Mouse (Mus musculus): ENCODE measurements at regions not wholly inside any gene's neighbourhood (a gene's known extent, or its start where the extent isn't known, plus 50 kb on each side); places are given as distances from the start of the nearest gene placed in this dataset.
A peak's percentile ranks its signal among the peaks of the same experiment; 100 is the strongest.

- H3K9ac ChIP-seq = peak overlapping the region; percentile 29; the same call in 1 of the 2 replicates
- peak; percentile 26; the same call in 1 of the 2 replicates for ATAC-seq (ENCODE audit: low FRiP score)
- 0 out of 2 replicates have a peak overlapping the region, but pooled peaks have one; percentile 6 for H3K4me2 ChIP-seq
- H3K9me3 ChIP-seq = no peaks in the 10 kb centered on the region; the same call in 1 of the 2 replicates
- H3K27ac ChIP-seq = peak overlapping the region; percentile 76
- H3K4me3 ChIP-seq = no peak overlapping the region
- no peaks in the 10 kb centered on the region for H3K36me3 ChIP-seq
- 37% methylated on average over 10 of the region's 10 CpGs for WGBS
- peaks cover 18% of the 10 kb centered on the region for H3K4me1 ChIP-seq (replicated peaks)
- no peaks in the 10 kb centered on the region for H3K27me3 ChIP-seq
Observed at GRCm38 (mm10) chr16:73368607-73369233, 1042.9 kb downstream of the Robo2 start.

- H3K4me3 ChIP-seq = no peak overlapping the region
- peak overlapping the region; percentile 76 for H3K27ac ChIP-seq
- no peak overlapping the region for H3K4me2 ChIP-seq
- peaks cover 18% of the 10 kb centered on the region for H3K4me1 ChIP-seq (replicated peaks)
- H3K36me3 ChIP-seq = no peaks in the 10 kb centered on the region
- no peaks in the 10 kb centered on the region; the same call in 1 of the 2 replicates for H3K9me3 ChIP-seq
- H3K27me3 ChIP-seq = no peaks in the 10 kb centered on the region
- 81% methylated on average over 5 of the region's 5 CpGs for WGBS
- no peak overlapping the region for H3K9ac ChIP-seq
- ATAC-seq (ENCODE audit: low FRiP score) = no peak
Observed at GRCm38 (mm10) chr16:73367926-73368325, 1043.7 kb downstream of the Robo2 start.

GRCm38 (mm10) chr16:73367226-73367840, 1044.3 kb downstream of the Robo2 start:
- 0 out of 2 replicates have a peak, but pooled peaks have one; percentile 58 for ATAC-seq (ENCODE audit: low FRiP score)
- WGBS = 47% methylated on average over 17 of the region's 17 CpGs

GRCm38 (mm10) chr16:73350698-73351097, 1042.6 kb downstream of the Robo1 start:
- no peak overlapping the region for H3K9ac ChIP-seq
- H3K4me1 ChIP-seq (replicated peaks) = no peaks in the 10 kb centered on the region
- no peaks in the 10 kb centered on the region for H3K36me3 ChIP-seq
- no peak overlapping the region for H3K4me3 ChIP-seq
- ATAC-seq (ENCODE audit: low FRiP score) = no peak
- no peaks in the 10 kb centered on the region for H3K9me3 ChIP-seq
- H3K27me3 ChIP-seq = no peaks in the 10 kb centered on the region
- no peak overlapping the region for H3K4me2 ChIP-seq
- WGBS = 76% methylated on average over 5 of the region's 5 CpGs
- H3K27ac ChIP-seq = no peak overlapping the region

More at GRCm38 (mm10) chr16:73367226-73367840, 1044.3 kb downstream of the Robo2 start:
- Histone ChIP-seq H3K36me3 (no peaks in the 10 kb centered on the region), H3K27me3 (no peaks in the 10 kb centered on the region), H3K27ac (peak overlapping the region; percentile 58), H3K4me2 (peak overlapping the region; percentile 4; the same call in 1 of the 2 replicates), H3K9me3 (no peaks in the 10 kb centered on the region; the same call in 1 of the 2 replicates), H3K9ac (no peak overlapping the region), H3K4me1 (replicated peaks) (peaks cover 18% of the 10 kb centered on the region), H3K4me3 (no peak overlapping the region)

- no peaks in the 10 kb centered on the region for H3K27me3 ChIP-seq
- no peak for ATAC-seq (ENCODE audit: low FRiP score)
- H3K4me3 ChIP-seq = no peak overlapping the region
- H3K27ac ChIP-seq = no peak overlapping the region
- H3K9me3 ChIP-seq = no peaks in the 10 kb centered on the region
- H3K4me1 ChIP-seq (replicated peaks) = no peaks in the 10 kb centered on the region
- H3K4me2 ChIP-seq = no peak overlapping the region
- H3K36me3 ChIP-seq = no peaks in the 10 kb centered on the region
- 92% methylated on average over 1 of the region's 1 CpGs for whole genome bisulfite sequencing
- H3K9ac ChIP-seq = no peak overlapping the region
Observed at GRCm38 (mm10) chr16:73343941-73344340, 1035.8 kb downstream of the Robo1 start.

- Histone ChIP-seq H3K36me3 (no peaks in the 10 kb centered on the region), H3K27ac (no peak overlapping the region), H3K4me3 (no peak overlapping the region), H3K9me3 (no peaks in the 10 kb centered on the region), H3K4me1 (replicated peaks) (no peaks in the 10 kb centered on the region), H3K9ac (no peak overlapping the region), H3K27me3 (no peaks in the 10 kb centered on the region), H3K4me2 (no peak overlapping the region)
- ATAC-seq (ENCODE audit: low FRiP score) = no peak
- 71% methylated on average over 3 of the region's 3 CpGs for WGBS
Observed at GRCm38 (mm10) chr16:73343531-73343930, 1035.4 kb downstream of the Robo1 start.

- no peaks in the 10 kb centered on the region for H3K27me3 ChIP-seq
- WGBS = 91% methylated on average over 2 of the region's 2 CpGs
Observed at GRCm38 (mm10) chr16:73317644-73318043, 1009.5 kb downstream of the Robo1 start.

GRCm38 (mm10) chr16:73310096-73310495, 1002.0 kb downstream of the Robo1 start:
- Histone ChIP-seq H3K27ac (no peak overlapping the region), H3K27me3 (no peaks in the 10 kb centered on the region), H3K9ac (no peak overlapping the region), H3K4me2 (no peak overlapping the region), H3K4me3 (no peak overlapping the region), H3K4me1 (replicated peaks) (no peaks in the 10 kb centered on the region), H3K36me3 (no peaks in the 10 kb centered on the region), H3K9me3 (no peaks in the 10 kb centered on the region)
- ATAC-seq (ENCODE audit: low FRiP score) = no peak
- WGBS = 69% methylated on average over 5 of the region's 5 CpGs

More at GRCm38 (mm10) chr16:73317644-73318043, 1009.5 kb downstream of the Robo1 start:
- no peaks in the 10 kb centered on the region for H3K4me1 ChIP-seq (replicated peaks)
- H3K4me2 ChIP-seq = no peak overlapping the region
- no peak for ATAC-seq (ENCODE audit: low FRiP score)
- no peak overlapping the region for H3K27ac ChIP-seq
- H3K4me3 ChIP-seq = no peak overlapping the region
- H3K9ac ChIP-seq = no peak overlapping the region
- no peaks in the 10 kb centered on the region for H3K36me3 ChIP-seq
- H3K9me3 ChIP-seq = no peaks in the 10 kb centered on the region

GRCm38 (mm10) chr16:73279951-73280350, 971.8 kb downstream of the Robo1 start:
- H3K4me2 ChIP-seq = no peak overlapping the region
- no peak for ATAC-seq (ENCODE audit: low FRiP score)
- no peak overlapping the region for H3K4me3 ChIP-seq

GRCm38 (mm10) chr16:73259691-73260090, 951.6 kb downstream of the Robo1 start:
- WGBS = 58% methylated on average over 1 of the region's 1 CpGs
- no peak overlapping the region for H3K9ac ChIP-seq
- no peak overlapping the region for H3K4me3 ChIP-seq
- no peaks in the 10 kb centered on the region for H3K36me3 ChIP-seq
- ATAC-seq (ENCODE audit: low FRiP score) = no peak
- no peaks in the 10 kb centered on the region for H3K9me3 ChIP-seq
- H3K27me3 ChIP-seq = no peaks in the 10 kb centered on the region
- no peak overlapping the region for H3K4me2 ChIP-seq
- no peaks in the 10 kb centered on the region for H3K4me1 ChIP-seq (replicated peaks)
- H3K27ac ChIP-seq = no peak overlapping the region

More at GRCm38 (mm10) chr16:73279951-73280350, 971.8 kb downstream of the Robo1 start:
- peaks cover 5% of the 10 kb centered on the region; the same call in 1 of the 2 replicates for H3K4me1 ChIP-seq (replicated peaks)
- 53% methylated on average over 11 of the region's 11 CpGs for WGBS
- no peaks in the 10 kb centered on the region for H3K27me3 ChIP-seq
- no peaks in the 10 kb centered on the region for H3K36me3 ChIP-seq
- no peaks in the 10 kb centered on the region for H3K9me3 ChIP-seq
- H3K9ac ChIP-seq = no peak overlapping the region
- H3K27ac ChIP-seq = no peak overlapping the region

GRCm38 (mm10) chr16:73259283-73259682, 951.2 kb downstream of the Robo1 start:
- 84% methylated on average over 3 of the region's 3 CpGs for WGBS
- Histone ChIP-seq H3K4me1 (replicated peaks) (no peaks in the 10 kb centered on the region), H3K9ac (no peak overlapping the region), H3K27me3 (no peaks in the 10 kb centered on the region), H3K4me2 (no peak overlapping the region), H3K36me3 (no peaks in the 10 kb centered on the region), H3K4me3 (no peak overlapping the region), H3K27ac (no peak overlapping the region), H3K9me3 (no peaks in the 10 kb centered on the region)
- ATAC-seq (ENCODE audit: low FRiP score) = no peak

GRCm38 (mm10) chr16:73245073-73245590, 937.0 kb downstream of the Robo1 start:
- Histone ChIP-seq H3K4me3 (no peak overlapping the region), H3K4me2 (no peak overlapping the region), H3K9ac (no peak overlapping the region), H3K9me3 (no peaks in the 10 kb centered on the region), H3K36me3 (no peaks in the 10 kb centered on the region), H3K27me3 (no peaks in the 10 kb centered on the region), H3K27ac (no peak overlapping the region), H3K4me1 (replicated peaks) (no peaks in the 10 kb centered on the region)
- 87% methylated on average over 2 of the region's 2 CpGs for WGBS
- ATAC-seq (ENCODE audit: low FRiP score) = no peak

Data from hindbrain, embryonic 13.5 days (tissue).